Mouse (Mus musculus) ES-Bruce4 (cell line): Measurements from ENCODE around the gene Mid1.

Experiments
- CTCF ChIP-seq: IDR thresholded peaks from one replicate; pipeline ENCODE4 v1.8.1; 2011; ENCODE audit warnings: low read depth, low read length
- EP300 ChIP-seq: IDR thresholded peaks from 2 replicates; pipeline ENCODE4 v1.6.1; 2011; ENCODE audit warnings: low read depth, low read length; ENCODE audit not compliant: insufficient read depth

GRCm38 (mm10) chrX:169794421-169794820 is 109.4 kb downstream of the Mid1 start:
- TF ChIP-seq CTCF (no peak), EP300 (no peak)
